Mouse (Mus musculus): ENCODE measurements at regions not wholly inside any gene's neighbourhood (a gene's known extent, or its start where the extent isn't known, plus 50 kb on each side); places are given as distances from the start of the nearest gene placed in this dataset.

- TF ChIP-seq MYOG (IDR thresholded peaks at IDR 0.05; ENCODE audit: control insufficient read depth, extremely low read depth, insufficient read length), result no peak
- TF ChIP-seq CEBPB (IDR thresholded peaks at IDR 0.05; ENCODE audit: low read depth), result no peak
- no peak for TF ChIP-seq MYOD1 (IDR thresholded peaks at IDR 0.05; ENCODE audit: control insufficient read depth, insufficient read length, low read depth)
- no peak for TF ChIP-seq FOSL1 (IDR thresholded peaks at IDR 0.05; ENCODE audit: insufficient read depth, low read length, poor library complexity, severe bottlenecking)
- no peak for TF ChIP-seq MAX (IDR thresholded peaks at IDR 0.05)
- no peak for TF ChIP-seq USF1 (IDR thresholded peaks at IDR 0.05; ENCODE audit: low read depth)
- TF ChIP-seq CTCF (IDR thresholded peaks at IDR 0.05; ENCODE audit: control insufficient read depth, insufficient read depth, insufficient read length), result no peak
- Histone ChIP-seq H3K79me2 (ENCODE audit: control insufficient read depth, insufficient read depth) (no peaks in the 10 kb centered on the region), H3K27me3 (ENCODE audit: control insufficient read depth, insufficient read depth, insufficient read length) (peaks cover 14% of the 10 kb centered on the region), H3ac (ENCODE audit: control insufficient read depth, insufficient read length, low read depth) (no peak overlapping the region), H3K79me3 (ENCODE audit: low read depth) (no peaks in the 10 kb centered on the region), H3K36me3 (ENCODE audit: control insufficient read depth, insufficient read depth) (no peaks in the 10 kb centered on the region), H3K4me3 (ENCODE audit: insufficient read depth, poor library complexity, severe bottlenecking) (no peak overlapping the region)
These were observed 240.9 kb downstream of the Rybp start for GRCm38 (mm10) chr6:100046186-100046990.

GRCm38 (mm10) chr6:100045109-100045508, 242.2 kb downstream of the Rybp start:
- no peak overlapping the region for H3ac ChIP-seq (ENCODE audit: control insufficient read depth, insufficient read length, low read depth)
- no peaks in the 10 kb centered on the region for H3K36me3 ChIP-seq (ENCODE audit: control insufficient read depth, insufficient read depth)
- TF ChIP-seq CEBPB (IDR thresholded peaks at IDR 0.05; ENCODE audit: low read depth) (no peak), MYOD1 (IDR thresholded peaks at IDR 0.05; ENCODE audit: control insufficient read depth, insufficient read length, low read depth) (no peak), MAX (IDR thresholded peaks at IDR 0.05) (no peak), FOSL1 (IDR thresholded peaks at IDR 0.05; ENCODE audit: insufficient read depth, low read length, poor library complexity, severe bottlenecking) (no peak), USF1 (IDR thresholded peaks at IDR 0.05; ENCODE audit: low read depth) (no peak), MYOG (IDR thresholded peaks at IDR 0.05; ENCODE audit: control insufficient read depth, extremely low read depth, insufficient read length) (no peak), CTCF (IDR thresholded peaks at IDR 0.05; ENCODE audit: control insufficient read depth, insufficient read depth, insufficient read length) (no peak)
- peaks cover 18% of the 10 kb centered on the region for H3K27me3 ChIP-seq (ENCODE audit: control insufficient read depth, insufficient read depth, insufficient read length)
- no peak overlapping the region for H3K4me3 ChIP-seq (ENCODE audit: insufficient read depth, poor library complexity, severe bottlenecking)
- no peaks in the 10 kb centered on the region for H3K79me2 ChIP-seq (ENCODE audit: control insufficient read depth, insufficient read depth)
- H3K79me3 ChIP-seq (ENCODE audit: low read depth), result no peaks in the 10 kb centered on the region

GRCm38 (mm10) chr6:100041161-100041560, 246.1 kb downstream of the Rybp start:
- H3K79me3 ChIP-seq (ENCODE audit: low read depth), result no peaks in the 10 kb centered on the region
- peaks cover 19% of the 10 kb centered on the region for H3K27me3 ChIP-seq (ENCODE audit: control insufficient read depth, insufficient read depth, insufficient read length)
- TF ChIP-seq USF1 (IDR thresholded peaks at IDR 0.05; ENCODE audit: low read depth) (no peak), MYOD1 (IDR thresholded peaks at IDR 0.05; ENCODE audit: control insufficient read depth, insufficient read length, low read depth) (no peak), FOSL1 (IDR thresholded peaks at IDR 0.05; ENCODE audit: insufficient read depth, low read length, poor library complexity, severe bottlenecking) (no peak), CTCF (IDR thresholded peaks at IDR 0.05; ENCODE audit: control insufficient read depth, insufficient read depth, insufficient read length) (no peak), MYOG (IDR thresholded peaks at IDR 0.05; ENCODE audit: control insufficient read depth, extremely low read depth, insufficient read length) (no peak), MAX (IDR thresholded peaks at IDR 0.05) (no peak), CEBPB (IDR thresholded peaks at IDR 0.05; ENCODE audit: low read depth) (no peak)
- H3K36me3 ChIP-seq (ENCODE audit: control insufficient read depth, insufficient read depth), result no peaks in the 10 kb centered on the region
- no peak overlapping the region for H3K4me3 ChIP-seq (ENCODE audit: insufficient read depth, poor library complexity, severe bottlenecking)
- H3ac ChIP-seq (ENCODE audit: control insufficient read depth, insufficient read length, low read depth), result no peak overlapping the region
- no peaks in the 10 kb centered on the region for H3K79me2 ChIP-seq (ENCODE audit: control insufficient read depth, insufficient read depth)

- Histone ChIP-seq H3K79me2 (ENCODE audit: control insufficient read depth, insufficient read depth) (no peaks in the 10 kb centered on the region), H3K79me3 (ENCODE audit: low read depth) (no peaks in the 10 kb centered on the region), H3K36me3 (ENCODE audit: control insufficient read depth, insufficient read depth) (no peaks in the 10 kb centered on the region), H3K4me3 (ENCODE audit: insufficient read depth, poor library complexity, severe bottlenecking) (no peak overlapping the region), H3ac (ENCODE audit: control insufficient read depth, insufficient read length, low read depth) (no peak overlapping the region), H3K27me3 (ENCODE audit: control insufficient read depth, insufficient read depth, insufficient read length) (peaks cover 19% of the 10 kb centered on the region)
- TF ChIP-seq CEBPB (IDR thresholded peaks at IDR 0.05; ENCODE audit: low read depth) (no peak), USF1 (IDR thresholded peaks at IDR 0.05; ENCODE audit: low read depth) (no peak), MYOD1 (IDR thresholded peaks at IDR 0.05; ENCODE audit: control insufficient read depth, insufficient read length, low read depth) (no peak), MYOG (IDR thresholded peaks at IDR 0.05; ENCODE audit: control insufficient read depth, extremely low read depth, insufficient read length) (no peak), CTCF (IDR thresholded peaks at IDR 0.05; ENCODE audit: control insufficient read depth, insufficient read depth, insufficient read length) (no peak), FOSL1 (IDR thresholded peaks at IDR 0.05; ENCODE audit: insufficient read depth, low read length, poor library complexity, severe bottlenecking) (no peak), MAX (IDR thresholded peaks at IDR 0.05) (no peak)
These were observed 246.8 kb downstream of the Rybp start for GRCm38 (mm10) chr6:100040459-100040984.

GRCm38 (mm10) chr6:100032701-100033100, 254.6 kb downstream of the Rybp start:
- no peaks in the 10 kb centered on the region for H3K36me3 ChIP-seq (ENCODE audit: control insufficient read depth, insufficient read depth)
- TF ChIP-seq MYOG (IDR thresholded peaks at IDR 0.05; ENCODE audit: control insufficient read depth, extremely low read depth, insufficient read length), result no peak
- no peak for TF ChIP-seq MAX (IDR thresholded peaks at IDR 0.05)
- no peak for TF ChIP-seq CEBPB (IDR thresholded peaks at IDR 0.05; ENCODE audit: low read depth)
- no peak for TF ChIP-seq MYOD1 (IDR thresholded peaks at IDR 0.05; ENCODE audit: control insufficient read depth, insufficient read length, low read depth)
- TF ChIP-seq USF1 (IDR thresholded peaks at IDR 0.05; ENCODE audit: low read depth), result no peak
- TF ChIP-seq CTCF (IDR thresholded peaks at IDR 0.05; ENCODE audit: control insufficient read depth, insufficient read depth, insufficient read length), result no peak
- TF ChIP-seq FOSL1 (IDR thresholded peaks at IDR 0.05; ENCODE audit: insufficient read depth, low read length, poor library complexity, severe bottlenecking), result no peak
- H3K4me3 ChIP-seq (ENCODE audit: insufficient read depth, poor library complexity, severe bottlenecking), result no peak overlapping the region
- no peak overlapping the region for H3ac ChIP-seq (ENCODE audit: control insufficient read depth, insufficient read length, low read depth)
- no peaks in the 10 kb centered on the region for H3K79me3 ChIP-seq (ENCODE audit: low read depth)
- peaks cover 21% of the 10 kb centered on the region for H3K27me3 ChIP-seq (ENCODE audit: control insufficient read depth, insufficient read depth, insufficient read length)
- no peaks in the 10 kb centered on the region for H3K79me2 ChIP-seq (ENCODE audit: control insufficient read depth, insufficient read depth)

Data from C2C12 (cell line).